Comparison of ENCODE assay signal across 17 mouse cellular contexts in the genomic region with DNA sequence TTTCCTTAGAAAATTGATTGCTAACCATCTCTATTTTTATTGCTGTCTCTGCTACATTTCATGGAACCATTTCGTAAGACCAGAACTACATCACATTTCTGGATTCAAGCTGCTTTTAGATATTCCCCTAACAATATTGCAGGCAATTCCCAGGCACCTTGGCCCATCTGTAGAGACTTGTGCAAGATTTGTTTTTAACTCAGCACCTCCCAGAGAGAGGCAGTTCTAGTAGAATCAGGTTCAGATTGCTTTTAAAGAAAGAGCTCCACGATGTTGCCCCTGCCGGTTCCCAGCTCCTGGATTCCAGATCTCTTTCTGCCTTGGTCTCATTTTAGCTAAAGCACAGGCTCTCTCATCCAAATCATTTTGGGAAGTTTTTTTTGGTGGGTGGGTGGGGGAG.
"Had no signal": no experiment of that assay in that cellular context is flagged by ENCODE, and none has a peak within 500 bp of the region (broad histone marks: within the 10 kb centered on the region; RNA-seq: fewer than 3 reads in every experiment).

No protein-coding gene starts in this region.

- H3K27ac ChIP-seq: kidney, embryonic 15.5 days; liver, embryonic 13.5 days; midbrain, embryonic 10.5 days; midbrain, embryonic 13.5 days; neural tube, embryonic 13.5 days had no signal

- H3K27me3 ChIP-seq: kidney, embryonic 15.5 days; liver, embryonic 13.5 days; megakaryocyte, embryonic 14.5 days; midbrain, embryonic 13.5 days; neural tube, embryonic 13.5 days had no signal

- H3K9ac ChIP-seq: kidney, embryonic 15.5 days; liver, embryonic 13.5 days; midbrain, embryonic 13.5 days; neural tube, embryonic 13.5 days had no signal

- H3K36me3 ChIP-seq: kidney, embryonic 15.5 days; liver, embryonic 13.5 days; midbrain, embryonic 10.5 days; midbrain, embryonic 13.5 days; neural tube, embryonic 13.5 days had no signal

- DNase-seq: kidney, adult 11 months; kidney, adult 8-10 months; kidney, postnatal 10 days; kidney, postnatal 4 days; liver, embryonic 13.5 days; lung, adult 2 months; lung, postnatal 36 days; retina, postnatal 1 day; right cerebral cortex, postnatal 25 days; thymus, postnatal 25 days had no signal

- ATAC-seq: midbrain, embryonic 13.5 days; midbrain, embryonic 16.5 days had no signal

- H3K4me1 ChIP-seq: liver, embryonic 13.5 days; neural tube, embryonic 13.5 days had no signal

- H3K4me3 ChIP-seq: kidney, embryonic 15.5 days; liver, embryonic 13.5 days; megakaryocyte, embryonic 14.5 days; midbrain, embryonic 10.5 days; midbrain, embryonic 13.5 days; myocyte; neural tube, embryonic 13.5 days had no signal

- H3K9me3 ChIP-seq: kidney, embryonic 15.5 days; liver, embryonic 13.5 days; midbrain, embryonic 10.5 days; midbrain, embryonic 13.5 days; neural tube, embryonic 13.5 days had no signal

- H3K4me2 ChIP-seq: kidney, embryonic 15.5 days; liver, embryonic 13.5 days; midbrain, embryonic 13.5 days; neural tube, embryonic 13.5 days had no signal
